Mouse (Mus musculus) cerebellum, adult 9-10 months (tissue): Measurements from ENCODE around the gene Ablim2.

Experiments used
- DNase-seq: peaks from one replicate; pipeline ENCODE4 v3.0.0; 2022

The Ablim2 gene

GRCm38 (mm10) chr5:35739536-35740278, 18.0 kb upstream of the Ablim2 start, which contains the start of gene Sh3tc1:
Gene Sh3tc1, minus strand, starts transcription at chr5:35739987.
- no peak for DNase-seq

- DNase-seq = no peak
Observed at GRCm38 (mm10) chr5:35740716-35741115, 17.0 kb upstream of the Ablim2 start.

DNA sequence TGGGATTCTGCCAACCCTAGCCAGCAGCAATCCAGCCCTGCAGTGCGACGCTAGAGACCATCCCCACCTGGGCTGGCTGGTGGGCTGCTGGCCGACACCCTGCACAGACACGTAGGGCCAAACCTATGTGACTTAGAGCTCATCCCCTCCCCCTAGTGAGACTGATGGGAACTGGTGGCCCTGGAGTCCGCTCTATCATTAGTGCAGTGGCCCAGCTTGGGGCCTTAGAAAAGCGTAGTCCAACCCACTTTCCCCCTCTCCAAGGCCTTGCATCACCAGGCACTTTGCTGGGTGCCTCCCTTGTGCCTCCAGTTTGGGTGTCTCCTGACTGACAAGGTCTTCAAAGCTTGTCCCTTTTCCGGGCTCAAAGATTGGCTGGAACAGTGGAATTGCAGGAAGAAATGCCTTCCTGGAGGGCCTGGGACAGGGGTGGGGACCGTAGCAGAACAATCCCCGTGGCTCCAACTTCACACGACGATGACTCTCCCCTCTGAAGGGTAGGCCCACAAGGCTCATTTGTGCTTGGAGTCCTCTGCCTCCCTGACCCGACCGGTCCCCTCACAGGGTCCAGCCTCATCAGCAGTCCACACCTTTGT, 16.4 kb upstream of the Ablim2 start:
- DNase-seq = no peak

DNA sequence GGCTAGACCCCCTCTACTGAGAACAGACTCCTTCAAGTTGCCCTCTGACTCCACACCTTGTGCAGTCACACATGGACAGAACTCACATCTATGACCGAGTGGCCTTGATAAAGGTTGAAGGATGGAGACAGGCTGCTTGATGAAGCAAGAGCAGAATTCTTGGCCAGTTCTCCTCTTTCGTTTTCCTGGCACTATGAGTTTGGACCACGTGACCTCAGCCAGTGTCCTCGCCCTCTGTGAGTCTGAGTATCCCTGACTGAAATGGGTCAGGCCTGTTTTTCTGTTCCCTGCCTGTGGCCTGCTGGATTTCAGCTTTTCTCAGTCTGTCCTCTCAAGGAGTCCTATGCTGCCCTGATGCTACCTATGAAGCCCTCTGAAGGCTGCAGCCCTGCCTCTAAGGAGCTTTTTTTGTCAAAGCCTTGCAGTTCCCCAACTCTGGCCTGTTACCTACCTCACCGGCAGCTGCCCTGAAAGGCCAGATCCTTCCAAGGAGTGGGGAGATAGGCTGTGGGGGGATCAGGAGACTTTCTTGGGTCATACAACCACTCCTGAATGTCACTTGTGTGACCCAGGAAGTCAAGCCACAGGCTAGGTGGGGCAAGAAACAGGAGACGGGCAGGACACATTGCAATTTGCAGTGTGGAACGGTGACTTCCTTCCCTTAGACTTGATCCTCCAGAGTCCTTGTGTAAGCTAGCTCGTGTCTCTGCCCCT, 14.3 kb upstream of the Ablim2 start:
- no peak for DNase-seq

GRCm38 (mm10) chr5:35743990-35744722, 13.5 kb upstream of the Ablim2 start:
- DNase-seq = no peak

DNA sequence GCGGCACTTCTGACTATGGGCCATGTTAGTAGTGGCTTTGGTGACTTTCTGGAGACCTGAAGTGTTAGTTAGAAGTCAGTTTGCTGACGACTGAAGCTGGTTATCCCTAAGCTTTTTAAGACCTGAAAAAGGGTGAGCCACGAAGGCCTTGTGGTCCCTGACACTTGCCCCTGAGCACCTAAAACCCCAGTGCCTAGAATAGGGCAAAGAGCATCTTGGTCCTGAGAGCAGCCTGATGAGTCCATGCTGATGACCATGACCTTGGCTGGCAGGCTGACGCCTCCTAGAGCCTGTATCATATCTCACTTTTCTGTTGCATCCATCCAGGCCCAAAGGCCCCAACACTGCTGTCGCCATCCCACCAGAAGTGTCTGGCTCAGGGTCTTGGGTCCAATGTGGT, 12.3 kb upstream of the Ablim2 start:
- no peak for DNase-seq

- peak; percentile 78 for DNase-seq
Observed at GRCm38 (mm10) chr5:35746910-35747309, 10.8 kb upstream of the Ablim2 start.

DNA sequence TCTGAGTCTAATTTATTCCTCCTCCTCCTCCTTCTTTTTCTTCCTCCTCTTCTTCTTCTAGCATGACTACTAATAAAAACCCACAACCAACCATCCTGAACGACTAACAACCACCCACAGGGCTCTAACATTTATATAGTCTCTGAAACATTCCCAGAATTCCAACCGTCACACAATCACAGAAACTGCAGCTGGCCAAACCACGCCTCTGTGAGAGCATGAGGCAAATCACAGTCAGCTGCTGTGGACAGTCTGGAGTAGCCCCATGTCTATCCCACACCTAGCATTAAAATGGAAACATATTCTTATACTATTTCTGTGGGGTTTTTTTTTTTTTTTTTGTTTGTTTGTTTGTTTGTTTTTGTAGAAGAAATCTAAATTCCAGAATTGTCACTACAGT, 8.3 kb upstream of the Ablim2 start:
- no peak for DNase-seq

DNA sequence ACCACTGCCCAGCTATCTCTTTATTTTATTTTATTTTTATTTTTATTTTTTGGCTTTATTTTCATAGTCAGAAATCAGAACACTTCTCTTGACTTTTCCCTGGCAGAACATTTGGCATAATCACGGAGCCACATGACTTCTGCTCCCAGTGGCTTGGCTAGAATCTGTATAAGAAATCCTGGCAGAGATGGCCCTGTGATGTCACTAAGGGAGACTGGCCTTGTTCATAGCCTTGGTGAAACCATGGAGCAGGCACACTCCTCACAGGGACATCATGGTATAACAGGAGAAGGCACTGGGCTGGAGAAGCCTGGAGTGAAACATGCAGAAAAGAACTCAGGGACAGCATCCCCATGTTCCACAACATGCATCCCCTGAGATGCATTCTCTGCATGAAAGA, 7.7 kb upstream of the Ablim2 start:
- no peak for DNase-seq

- DNase-seq = no peak
Observed at GRCm38 (mm10) chr5:35751016-35751415, 6.7 kb upstream of the Ablim2 start.

DNA sequence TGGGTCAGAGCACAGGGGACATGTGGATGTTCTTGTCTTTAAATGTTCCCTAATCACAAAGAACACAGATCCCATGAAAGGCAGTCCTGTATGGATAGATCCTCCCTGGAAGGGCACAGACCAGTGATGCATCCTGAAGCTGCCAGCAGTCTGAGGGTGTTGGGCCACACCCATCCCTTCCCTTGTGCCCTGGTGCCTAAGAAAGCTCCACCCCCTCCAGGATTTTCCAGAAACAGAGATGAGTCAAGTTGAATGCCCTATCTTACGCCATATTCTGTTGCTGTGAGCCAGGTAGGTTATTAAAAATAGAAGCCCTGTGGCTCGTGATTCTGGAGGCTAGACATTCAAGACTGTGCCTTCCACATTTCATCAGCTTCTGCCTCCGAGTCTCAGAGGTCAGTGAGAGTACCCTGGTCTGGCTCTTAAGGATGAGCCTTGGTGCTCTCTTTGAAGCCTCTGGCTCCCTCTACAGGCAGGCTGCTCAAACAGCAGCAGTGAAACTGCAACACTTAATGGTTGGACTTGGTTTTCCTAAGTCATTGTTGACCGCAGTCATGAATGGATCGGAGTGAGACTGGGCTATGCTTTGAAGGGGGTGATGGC, 2.4 kb upstream of the Ablim2 start:
- peak; percentile 80 for DNase-seq

GRCm38 (mm10) chr5:35756020-35756419, 1.7 kb upstream of the Ablim2 start:
- peak; percentile 49 for DNase-seq

DNA sequence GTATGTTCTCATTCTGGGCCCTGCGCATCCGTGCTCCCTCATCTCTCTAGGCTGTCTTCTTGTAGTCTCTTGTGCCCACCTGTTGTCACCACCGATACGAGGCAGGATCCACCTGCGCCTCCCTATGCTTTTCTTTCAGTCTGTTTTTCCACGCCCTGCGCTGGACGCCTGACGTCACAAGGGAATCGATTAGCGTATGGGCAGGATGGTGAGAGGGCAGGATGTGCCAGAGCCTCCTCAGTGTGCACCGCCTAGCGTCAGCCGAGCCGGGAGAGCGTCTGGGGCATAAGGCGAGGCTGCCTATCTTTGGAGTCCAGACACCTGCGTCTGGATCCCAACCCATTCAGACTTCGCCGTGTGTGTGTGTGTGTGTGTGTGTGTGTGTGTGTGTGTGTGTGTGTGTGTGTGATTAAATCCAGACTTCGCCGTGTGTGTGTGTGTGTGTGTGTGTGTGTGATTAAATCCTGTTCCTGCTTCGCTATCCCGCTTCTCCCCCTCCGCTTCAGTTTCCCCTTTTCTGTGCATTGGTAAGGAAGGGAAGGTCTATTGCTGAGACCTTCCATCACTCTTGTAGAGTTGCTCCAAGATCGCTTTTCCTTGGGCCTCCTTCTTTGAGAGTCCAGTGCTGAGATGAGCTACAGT, 562 bp upstream of the Ablim2 start:
- peak; percentile 91 for DNase-seq

- DNase-seq = peak; percentile 69
Observed at GRCm38 (mm10) chr5:35758081-35759053, 687 bp downstream of the Ablim2 start.

DNA sequence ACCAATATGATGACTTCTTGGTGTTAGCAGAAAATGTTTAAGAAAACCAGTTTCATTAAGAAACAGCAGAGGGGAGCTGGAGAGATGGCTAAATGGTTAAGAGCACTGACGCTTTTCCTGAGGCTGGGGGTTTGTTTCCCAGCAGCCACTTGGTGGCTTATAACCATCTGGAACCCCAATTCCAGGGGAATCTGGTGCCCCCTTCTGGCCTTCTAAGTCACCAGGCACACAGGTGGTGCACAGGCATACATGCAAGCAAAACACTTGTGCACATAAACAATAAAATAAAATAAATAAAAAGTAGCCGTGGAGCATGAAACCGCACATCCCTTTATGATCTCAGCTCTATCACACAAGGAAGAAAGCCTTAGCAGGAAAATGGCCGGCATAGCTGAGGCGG, 3.6 kb downstream of the Ablim2 start:
- DNase-seq = no peak

DNA sequence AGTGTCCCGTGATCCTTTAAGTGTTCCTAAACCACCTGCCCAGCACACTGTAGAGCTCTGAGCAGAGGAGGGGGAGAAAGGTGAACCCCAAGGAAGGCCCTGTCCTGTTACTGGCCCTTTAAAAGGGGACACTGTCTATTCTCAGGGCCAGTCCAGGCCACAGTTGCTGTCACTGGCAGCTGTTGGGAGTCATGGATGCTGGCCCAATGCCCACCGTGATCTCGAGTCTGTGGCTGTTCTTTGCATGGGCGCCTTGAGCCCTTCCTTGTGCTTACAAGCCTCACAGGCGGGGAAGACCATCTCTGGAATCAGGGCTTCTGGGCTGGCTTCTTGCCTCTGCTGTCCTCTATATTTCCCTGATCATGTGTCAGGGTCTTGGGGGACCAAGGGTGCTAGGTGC, 4.7 kb downstream of the Ablim2 start:
- DNase-seq = no peak

DNA sequence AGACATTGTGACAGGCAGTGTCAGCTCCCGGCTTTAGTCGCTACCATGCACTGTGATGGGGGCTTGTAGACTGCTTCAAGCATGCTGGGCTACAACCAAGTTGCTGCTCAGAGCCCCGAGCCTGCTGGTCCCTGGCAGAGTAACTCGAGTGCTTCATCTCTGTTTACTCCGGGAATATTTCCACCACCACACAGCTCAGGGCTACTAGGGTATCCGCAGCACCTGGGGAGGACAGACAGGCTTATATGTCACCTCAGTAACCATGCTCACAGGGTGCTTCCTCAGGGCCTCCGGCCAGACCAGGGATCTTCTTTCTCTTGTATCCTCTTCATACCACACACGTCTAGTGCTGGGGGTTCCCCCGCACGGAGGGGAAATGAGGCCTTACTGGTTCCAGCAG, 5.2 kb downstream of the Ablim2 start:
- DNase-seq = no peak

DNA sequence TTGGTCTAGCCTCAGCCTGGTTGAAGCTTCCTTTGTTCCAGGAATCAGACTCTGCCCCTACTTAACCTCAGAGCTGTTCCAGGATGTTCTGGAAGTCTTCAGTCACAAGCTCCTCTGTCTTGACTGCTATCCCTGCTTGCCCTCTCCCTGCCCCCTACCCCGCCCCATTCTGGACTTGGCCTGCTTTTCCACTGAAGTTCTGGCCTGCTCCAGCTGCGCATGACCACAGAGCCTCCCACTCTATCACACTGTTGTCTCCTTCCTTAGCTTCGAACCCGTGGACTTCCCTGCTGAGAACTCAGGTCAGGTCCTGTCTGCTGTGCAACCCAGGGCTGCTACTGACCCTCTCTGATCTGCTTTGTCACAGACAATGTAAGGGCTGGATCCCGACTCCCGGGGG, 8.2 kb downstream of the Ablim2 start:
- DNase-seq = no peak

- DNase-seq = no peak
Observed at GRCm38 (mm10) chr5:35768525-35768924, 10.8 kb downstream of the Ablim2 start.

DNA sequence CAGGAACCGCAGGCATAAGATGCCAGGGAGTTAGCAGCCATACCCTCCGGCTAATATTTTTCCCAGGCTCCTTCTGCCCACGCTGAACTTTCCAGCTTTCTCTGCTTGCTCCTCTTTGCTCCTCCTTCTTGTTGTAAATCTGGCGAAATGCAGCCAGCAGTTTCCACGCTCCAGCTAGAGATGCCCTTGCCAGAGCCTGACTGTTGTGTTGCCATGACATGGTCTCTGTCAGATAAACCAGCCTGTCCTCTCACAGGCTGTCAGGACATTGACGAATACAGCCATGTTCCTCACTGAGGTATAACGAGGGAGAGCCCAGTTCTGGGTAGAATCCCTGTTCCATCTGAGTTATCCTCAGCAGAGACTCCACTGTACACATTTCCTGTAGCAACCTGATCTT, 11.3 kb downstream of the Ablim2 start:
- DNase-seq = no peak

DNA sequence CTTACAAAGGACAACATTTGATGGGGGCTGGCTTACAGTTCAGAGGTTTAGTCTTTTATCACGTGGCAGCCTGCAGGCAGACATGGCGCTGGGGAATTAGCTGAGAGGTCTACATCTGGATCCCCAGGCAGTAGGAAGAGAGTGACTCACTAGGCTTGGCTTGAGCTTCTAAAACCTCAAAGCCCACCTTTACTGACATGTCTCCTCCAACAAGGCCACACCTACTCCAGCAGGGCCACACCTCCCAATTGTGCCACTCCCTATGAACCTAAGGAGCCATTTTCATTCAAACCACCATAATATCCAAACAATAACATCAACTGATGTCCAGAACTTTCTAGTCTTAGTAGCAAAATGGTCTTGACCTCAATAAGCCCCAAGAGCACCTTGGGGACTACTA, 12.6 kb downstream of the Ablim2 start:
- DNase-seq = no peak
